Mouse (Mus musculus) heart, adult 18-20 months (tissue): Measurements from ENCODE around the gene Stard3. TPM values are rescaled to one million over a fixed set of nuclear protein-coding genes. Genes with fewer than 3 reads are reported as not detected.

Experiments used
- DNase-seq, 2 experiments: peaks; one replicate each; pipeline ENCODE4 v3.0.0; 2021 to 2022; ENCODE audit warnings: mixed read lengths in 1 of 2
- total RNA-seq, 2 experiments: library from RNA; stranded (reverse); gene quantifications; 2 replicates each; pipeline ENCODE4 v1.2.3; 2021

Gene Stard3
- total RNA-seq, 2 experiments from 2014 or later: 15.8 to 20.6 TPM

DNA sequence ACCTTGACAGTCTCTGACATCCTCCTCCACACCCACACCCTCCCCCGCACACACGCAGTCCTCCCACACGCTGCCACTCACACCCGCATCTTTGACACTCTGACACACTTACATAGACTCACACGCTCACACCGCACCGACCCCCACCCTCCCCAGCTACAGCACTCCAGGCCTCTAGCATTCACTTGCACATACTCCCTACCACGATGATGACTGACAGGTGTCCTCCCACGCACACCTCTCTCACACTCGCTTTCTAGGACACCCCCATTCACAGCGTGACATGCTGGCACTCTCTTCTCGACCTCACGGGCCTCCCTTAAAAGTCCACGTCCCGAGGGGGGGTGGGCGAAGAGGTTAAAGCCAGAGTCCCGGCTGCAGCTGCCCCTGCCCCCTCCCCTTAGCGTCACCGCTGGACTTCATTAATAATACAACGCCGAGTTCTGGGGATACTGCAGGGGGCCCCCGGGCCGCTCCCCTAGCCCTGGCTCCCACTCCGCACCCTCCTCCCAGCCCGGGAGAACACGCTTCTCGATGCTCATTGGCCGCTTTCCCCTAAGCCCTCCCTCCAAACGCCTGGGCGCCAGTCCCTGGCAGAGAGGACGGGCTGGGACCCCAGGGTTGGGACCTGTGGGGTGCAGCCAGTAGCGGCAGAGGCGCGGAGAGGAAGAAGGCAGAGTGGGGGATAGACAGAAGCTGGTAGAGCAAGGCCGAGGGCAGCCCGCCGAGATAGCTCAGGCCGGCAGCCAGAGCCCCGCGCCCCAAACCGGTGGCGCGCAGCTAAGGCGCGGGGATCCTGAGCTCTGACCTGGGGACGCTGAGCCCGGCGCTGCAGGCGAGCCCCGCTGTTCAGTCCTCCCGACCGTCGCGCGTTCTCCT, 9.8 kb upstream of the Stard3 start, which contains the start of gene Ppp1r1b:
Gene Ppp1r1b (plus strand): TSS at position 322 of the 879 bp plus-strand sequence.
- peak; percentile 43 to 48 for DNase-seq

DNA sequence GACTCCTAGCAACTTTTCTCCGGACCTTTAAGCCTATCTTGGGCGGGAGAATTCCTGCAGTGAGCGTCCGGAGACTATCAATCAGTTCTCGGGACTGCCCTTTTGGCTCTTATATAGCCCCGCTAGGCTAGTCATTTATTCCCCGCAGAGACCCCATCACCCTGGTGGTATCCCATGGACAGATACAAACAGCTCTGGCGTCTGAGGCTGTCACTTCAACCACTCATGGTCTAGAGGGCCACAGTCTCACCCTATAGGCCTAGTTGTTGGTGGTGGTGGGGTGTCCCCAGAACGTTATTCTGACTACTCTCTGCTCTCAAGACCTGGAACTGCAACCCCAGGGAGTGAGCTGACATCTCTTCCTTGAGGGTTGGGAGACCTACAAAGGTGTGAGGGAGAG, 8.9 kb upstream of the Stard3 start:
- no peak for DNase-seq

DNA sequence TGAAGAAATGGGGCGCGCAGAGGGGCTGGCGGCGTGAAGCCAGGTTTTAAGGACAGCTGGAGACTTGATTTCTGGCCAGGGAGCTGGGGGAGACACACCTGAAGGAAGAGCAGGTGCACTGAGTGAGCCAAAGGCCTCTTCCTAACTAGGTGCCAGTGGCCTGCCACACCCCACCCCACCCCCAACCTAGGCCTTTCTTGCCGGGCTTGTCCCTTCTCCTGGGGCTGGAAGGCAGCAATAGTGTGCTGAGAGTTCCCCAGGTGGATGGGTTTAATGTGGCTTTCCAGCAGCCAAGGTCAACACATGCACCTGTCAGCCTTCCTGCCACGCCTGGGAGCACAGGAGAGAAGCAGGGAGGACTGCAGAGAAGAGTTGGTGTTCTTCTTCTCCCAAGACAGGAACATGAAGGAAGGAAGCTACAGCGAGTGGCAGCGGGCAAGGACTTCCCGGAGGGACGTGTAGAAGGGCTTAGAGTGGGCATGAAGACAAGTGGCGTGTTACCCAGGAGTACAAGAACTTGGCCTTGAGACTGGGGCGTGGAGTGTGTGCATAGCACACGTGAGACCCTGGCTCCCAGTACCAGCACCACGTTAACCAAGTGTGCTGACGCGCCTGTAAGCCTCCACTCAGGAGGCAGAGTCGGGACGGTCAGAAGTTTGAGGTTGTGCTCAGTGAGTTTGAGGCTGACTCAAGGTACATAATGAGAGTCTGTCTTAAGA, 5.7 kb upstream of the Stard3 start:
- DNase-seq: no peak

DNA sequence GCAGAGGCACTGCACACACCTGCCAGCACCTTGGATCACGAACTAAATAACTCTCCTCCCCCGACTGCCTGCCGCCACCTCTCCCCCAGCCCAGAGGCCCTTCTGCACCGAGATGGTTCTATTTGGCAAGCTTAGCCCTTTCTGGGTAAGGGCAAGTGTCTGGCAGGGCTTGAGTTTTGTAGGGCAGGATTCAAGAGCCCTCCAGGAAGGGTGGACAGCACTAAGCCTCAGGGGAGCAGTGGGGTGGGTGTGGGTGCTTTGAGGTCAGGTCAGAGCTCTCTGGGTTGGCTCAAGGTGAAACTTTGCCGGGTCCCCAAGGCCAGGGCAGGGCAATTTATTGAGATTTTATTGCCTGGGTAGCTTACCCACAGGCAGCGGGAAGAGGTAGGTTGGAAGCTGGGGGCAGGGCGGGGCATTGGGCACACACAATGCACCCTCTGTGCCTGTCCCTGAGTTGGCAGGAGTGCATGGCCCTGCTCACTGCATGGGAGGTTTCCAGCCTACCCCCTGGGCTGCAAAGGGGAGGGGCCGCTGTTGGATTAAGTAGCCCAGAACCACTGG, 4.4 kb upstream of the Stard3 start:
- DNase-seq: no peak

DNA sequence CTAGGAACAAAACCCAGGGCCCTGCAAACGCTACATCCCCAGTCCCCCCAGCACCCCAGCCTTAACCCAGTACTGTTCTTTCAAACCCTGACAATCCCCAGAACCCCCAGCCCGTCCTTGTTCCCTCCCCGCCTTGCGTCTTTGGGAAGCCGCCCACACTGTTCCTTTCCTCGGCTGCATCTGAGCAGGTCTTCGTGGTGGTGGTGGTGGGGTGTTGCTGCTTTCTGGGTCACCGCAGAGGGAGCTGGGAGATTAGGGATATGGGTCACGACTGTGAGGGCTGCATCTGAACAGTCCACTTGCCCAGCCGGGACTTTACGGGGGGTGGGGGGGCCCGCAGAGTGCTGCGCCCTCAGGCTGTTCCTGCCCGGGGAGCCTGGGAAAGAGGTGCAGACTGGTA, 3.7 kb upstream of the Stard3 start:
- DNase-seq: no peak

DNA sequence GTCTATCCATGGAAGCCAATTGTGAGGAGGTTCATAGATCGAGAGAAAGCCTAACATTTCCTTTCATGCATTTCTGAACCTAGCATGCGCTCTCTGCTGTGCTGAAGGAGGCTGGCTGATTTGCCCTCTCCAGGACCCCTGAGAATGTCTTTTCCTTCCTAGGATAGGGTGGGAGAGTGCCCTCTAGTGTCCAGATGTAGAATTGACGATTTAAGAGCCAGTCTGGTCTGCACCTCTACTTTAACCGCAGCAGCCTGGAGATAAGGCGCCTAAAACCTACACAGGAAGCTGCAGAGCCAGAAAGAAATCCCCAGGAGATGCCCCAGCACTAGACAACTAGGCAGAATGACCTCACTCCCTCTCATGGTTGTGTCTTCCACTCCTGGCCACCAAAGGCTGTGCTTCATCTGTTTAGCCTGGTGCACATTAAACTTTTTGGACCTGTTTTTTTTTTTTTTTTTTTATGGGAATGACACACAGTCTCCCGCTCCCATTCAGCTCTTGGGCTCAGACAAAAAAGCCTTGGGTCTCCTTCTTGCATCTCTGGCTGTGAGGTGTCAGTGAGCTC, 2.4 kb upstream of the Stard3 start:
- peak; percentile 47 to 75 for DNase-seq

- DNase-seq: no peak
Observed at GRCm38 (mm10) chr11:98356625-98357394, 1.4 kb upstream of the Stard3 start.

- DNase-seq: no peak
Observed at GRCm38 (mm10) chr11:98357396-98358160, 590 bp upstream of the Stard3 start.

DNA sequence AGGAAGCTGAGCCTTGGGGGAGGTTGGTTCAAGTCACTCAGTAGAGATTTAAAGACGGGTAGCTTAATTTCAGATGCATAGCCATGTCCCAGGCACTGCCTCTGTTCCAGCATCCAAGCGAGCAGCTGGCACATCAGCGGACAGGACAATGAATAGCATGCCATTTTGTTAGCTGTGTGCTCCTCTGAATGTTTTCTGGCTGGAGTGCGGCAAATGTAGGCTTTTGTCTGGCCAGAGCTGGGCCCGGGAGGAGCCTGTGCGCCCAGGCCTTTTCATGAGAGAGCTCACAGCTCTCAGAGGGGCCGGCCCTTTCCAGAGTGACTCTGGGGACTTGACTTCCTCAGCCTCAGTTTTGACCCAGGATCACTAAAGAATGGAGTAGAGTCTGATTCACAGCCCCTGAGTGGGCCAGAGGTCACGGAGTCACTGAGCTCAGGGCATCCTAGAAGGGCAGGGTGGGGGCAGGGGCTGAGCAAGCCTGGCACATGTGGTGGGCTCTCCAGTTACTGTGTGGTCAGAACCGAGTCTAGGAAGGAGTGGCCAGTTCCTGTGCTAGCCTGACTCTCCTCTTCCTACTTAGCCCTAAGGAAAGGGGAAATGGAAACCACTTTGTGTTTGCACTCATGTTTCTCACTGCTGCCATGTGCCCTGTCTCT, 2.8 kb downstream of the Stard3 start:
- no peak for DNase-seq

GRCm38 (mm10) chr11:98363817-98364216, 5.6 kb downstream of the Stard3 start:
- no peak for DNase-seq

DNA sequence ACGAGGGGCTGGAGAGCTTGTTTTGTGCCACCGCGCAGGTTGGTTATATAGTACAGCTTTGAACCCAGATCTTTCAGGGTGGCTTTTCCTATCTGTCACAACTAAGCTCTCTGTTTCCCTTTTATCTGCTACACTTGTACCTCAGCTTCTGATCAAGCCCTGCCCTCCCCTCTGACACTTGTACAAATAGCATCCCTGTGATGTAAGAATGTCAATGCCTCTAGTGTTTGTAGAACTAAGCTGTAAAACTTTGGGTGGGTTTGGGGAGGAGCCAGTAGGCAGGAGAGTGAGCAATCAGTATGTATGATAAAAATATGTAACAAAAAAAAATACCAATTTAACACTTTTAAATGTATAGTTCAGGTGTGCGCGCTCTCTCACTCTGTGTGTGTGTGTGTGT, 6.2 kb downstream of the Stard3 start:
- DNase-seq: no peak

- no peak for DNase-seq
Observed at GRCm38 (mm10) chr11:98366290-98366689, 8.1 kb downstream of the Stard3 start.

GRCm38 (mm10) chr11:98367171-98367862, 9.1 kb downstream of the Stard3 start:
- no peak for DNase-seq

DNA sequence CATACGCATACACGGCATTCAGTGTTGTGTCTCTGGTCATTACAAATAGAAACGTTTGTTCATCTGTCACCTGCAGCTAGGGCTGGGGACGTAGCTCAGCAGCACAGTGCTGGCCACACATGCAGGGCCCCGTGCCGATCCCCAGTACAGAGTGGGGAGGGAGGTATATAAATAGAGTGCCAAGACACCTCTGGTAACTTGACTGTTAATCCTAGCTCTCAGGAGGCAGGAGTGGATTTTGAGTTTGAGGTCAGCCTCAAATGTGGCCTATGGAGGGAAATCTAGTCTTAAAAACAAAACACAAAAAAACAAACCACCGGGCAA, 9.7 kb downstream of the Stard3 start:
- DNase-seq: peak in 1 of 2 experiments; percentile 35

GRCm38 (mm10) chr11:98369337-98369736, 11.2 kb downstream of the Stard3 start:
- no peak for DNase-seq

DNA sequence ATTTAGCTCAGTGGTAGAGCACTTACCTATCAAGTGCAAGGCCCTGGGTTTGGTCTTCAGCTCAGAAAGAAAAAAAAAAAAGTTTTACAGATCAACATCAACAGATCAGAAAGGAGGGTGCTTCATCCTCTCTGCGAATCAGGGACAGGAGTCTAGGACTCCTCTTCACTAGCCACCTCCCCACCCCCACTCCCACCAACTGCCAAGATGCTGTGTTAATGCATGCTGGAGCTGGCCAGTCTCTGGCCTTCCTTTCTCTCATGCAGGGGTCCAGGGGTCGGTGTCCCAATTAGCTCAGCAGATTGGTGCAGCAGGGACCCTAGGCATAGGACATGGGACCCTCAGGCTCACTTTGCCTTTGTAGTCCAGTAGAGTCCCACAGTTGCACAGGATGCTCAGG, 12.4 kb downstream of the Stard3 start:
- DNase-seq: no peak

- DNase-seq: no peak
Observed at GRCm38 (mm10) chr11:98371556-98372240, 13.5 kb downstream of the Stard3 start.

GRCm38 (mm10) chr11:98372406-98372805, 14.2 kb downstream of the Stard3 start:
- DNase-seq: peak in 1 of 2 experiments; percentile 75

DNA sequence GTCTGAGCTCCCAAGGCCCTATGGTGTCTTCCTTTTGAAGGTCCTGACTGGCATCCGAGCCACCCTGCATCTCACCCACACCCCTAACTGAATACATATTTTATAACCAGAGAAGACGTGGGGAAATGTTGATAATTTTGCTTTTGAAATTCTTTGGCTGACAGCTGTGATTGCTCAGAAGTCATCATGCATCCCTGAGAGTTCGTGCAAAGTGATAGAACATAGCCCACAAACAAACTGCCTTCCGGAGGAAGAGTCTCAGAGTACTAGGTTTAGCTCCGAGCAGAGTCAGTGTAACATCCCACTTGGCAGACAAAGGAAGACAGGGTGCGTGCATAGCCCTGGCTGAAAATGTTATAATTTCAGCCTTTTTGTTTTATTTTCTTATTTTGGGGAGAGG, 15.1 kb downstream of the Stard3 start:
- no peak for DNase-seq
